Mouse (Mus musculus) megakaryocyte, embryonic 14.5 days (primary cell): Measurements from ENCODE around the gene Fgfr2. TPM values are rescaled to one million over a fixed set of nuclear protein-coding genes. Genes with fewer than 3 reads are reported as not detected.

Source experiments
- H3K27me3 ChIP-seq: replicated peaks from 2 replicates; pipeline ENCODE3; 2012; ENCODE audit warnings: inconsistent platforms
- H3K36me3 ChIP-seq: replicated peaks from 2 replicates; pipeline ENCODE3; 2012; ENCODE audit warnings: low read length, inconsistent platforms, mixed read lengths
- H3K4me1 ChIP-seq: 2 replicates; pipeline ENCODE4 v1.6.1; 2012; ENCODE audit warnings: inconsistent platforms
- H3K4me3 ChIP-seq: replicated peaks from 2 replicates; pipeline ENCODE3; 2012; ENCODE audit warnings: moderate library complexity, mild to moderate bottlenecking, inconsistent platforms
- H3K9me3 ChIP-seq: 2 replicates; pipeline ENCODE4 v1.6.1; 2012; ENCODE audit warnings: inconsistent platforms
- FLI1 ChIP-seq: IDR thresholded peaks from 2 replicates; pipeline ENCODE4 v1.6.1; 2012; ENCODE audit warnings: low read length, inconsistent platforms, mixed read lengths
- GATA1 ChIP-seq: IDR thresholded peaks from 3 replicates; pipeline ENCODE4 v1.6.1; 2012; ENCODE audit warnings: mixed read lengths, low read length, inconsistent platforms, borderline replicate concordance
- polyA plus RNA-seq: library from polyadenylated mRNA; stranded (reverse); fragments of >175 nt; gene quantifications from 2 replicates; pipeline ENCODE4 v1.2.3, GENCODE M21; 2012; ENCODE audit warnings: low replicate concordance; ENCODE audit not compliant: insufficient read depth

Gene Fgfr2
- polyA plus RNA-seq, 1 experiment = 0.45 TPM

GRCm38 (mm10) chr7:133121080-133121607 is 2.0 kb downstream of the Fgfr2 start:
- no peaks in the 10 kb centered on the region for H3K9me3 ChIP-seq
- no peak for TF ChIP-seq FLI1
- peaks cover 62% of the 10 kb centered on the region for H3K4me1 ChIP-seq
- H3K4me3 ChIP-seq = peak overlapping the region; percentile 96
- H3K36me3 ChIP-seq = no peaks in the 10 kb centered on the region
- H3K27me3 ChIP-seq = peaks cover 2% of the 10 kb centered on the region

DNA sequence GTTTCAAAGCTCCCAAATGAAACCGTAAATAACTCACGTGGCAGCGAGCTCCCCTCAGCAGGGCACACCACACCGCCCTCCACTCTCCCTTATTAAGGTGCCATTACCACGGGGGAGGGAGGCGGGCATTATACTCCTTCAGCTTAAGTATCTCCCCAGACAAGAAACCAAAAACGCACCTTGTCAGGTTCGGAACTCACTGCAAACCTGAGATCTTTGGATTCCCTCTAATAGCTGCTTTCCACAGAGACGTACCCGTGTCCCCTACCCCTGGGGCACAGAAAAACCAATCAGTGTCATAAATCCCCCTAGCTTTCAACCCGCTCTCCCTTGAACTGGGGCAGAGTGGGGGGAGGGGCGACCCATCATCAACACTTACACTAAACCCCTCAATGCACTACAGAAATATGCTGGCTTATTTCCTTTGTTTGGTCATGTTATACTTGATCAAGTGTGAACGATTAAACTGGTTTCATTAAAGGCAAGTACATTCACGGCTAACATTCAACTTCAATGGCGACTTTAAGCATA is 2.9 kb downstream of the Fgfr2 start:
- no peak for TF ChIP-seq FLI1
- no peak for TF ChIP-seq GATA1
- H3K9me3 ChIP-seq = no peaks in the 10 kb centered on the region
- peaks cover 2% of the 10 kb centered on the region for H3K27me3 ChIP-seq
- H3K36me3 ChIP-seq = no peaks in the 10 kb centered on the region
- H3K4me3 ChIP-seq = peak overlapping the region; percentile 96
- H3K4me1 ChIP-seq = peaks cover 64% of the 10 kb centered on the region

DNA sequence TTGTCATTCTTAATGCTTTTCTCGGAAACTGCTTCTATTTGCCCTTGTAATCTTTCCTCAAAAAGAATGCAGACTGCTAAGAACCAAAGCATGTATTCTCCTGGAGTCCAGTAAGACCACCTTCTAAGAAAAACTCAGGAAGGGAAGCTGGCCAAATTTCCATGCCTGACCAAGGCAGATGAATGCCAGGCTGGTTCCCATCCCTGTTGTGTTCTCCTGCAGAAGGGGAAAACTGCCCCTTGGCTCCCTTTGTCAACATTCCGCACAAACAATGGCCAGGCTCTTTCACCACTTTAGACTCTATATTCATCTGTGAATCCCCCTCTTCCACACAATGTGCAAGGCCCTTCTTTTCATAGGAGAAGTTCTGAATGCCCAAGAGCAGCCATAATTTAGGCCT is 5.3 kb downstream of the Fgfr2 start:
- TF ChIP-seq FLI1 = no peak
- no peak for TF ChIP-seq GATA1
- Histone ChIP-seq H3K4me3 (peak overlapping the region; percentile 70), H3K4me1 (peaks cover 74% of the 10 kb centered on the region), H3K9me3 (no peaks in the 10 kb centered on the region), H3K27me3 (no peaks in the 10 kb centered on the region), H3K36me3 (no peaks in the 10 kb centered on the region)

- Histone ChIP-seq H3K9me3 (no peaks in the 10 kb centered on the region), H3K36me3 (peaks cover 9% of the 10 kb centered on the region), H3K4me1 (peaks cover 84% of the 10 kb centered on the region), H3K4me3 (peak overlapping the region; percentile 92), H3K27me3 (no peaks in the 10 kb centered on the region)
- TF ChIP-seq GATA1 (no peak), FLI1 (no peak)
These were observed 6.6 kb downstream of the Fgfr2 start for GRCm38 (mm10) chr7:133116542-133116941.

GRCm38 (mm10) chr7:133115886-133116285 is 7.3 kb downstream of the Fgfr2 start:
- Histone ChIP-seq H3K9me3 (no peaks in the 10 kb centered on the region), H3K4me3 (peak overlapping the region; percentile 92), H3K4me1 (peaks cover 84% of the 10 kb centered on the region), H3K27me3 (no peaks in the 10 kb centered on the region), H3K36me3 (peaks cover 9% of the 10 kb centered on the region)
- TF ChIP-seq FLI1 (no peak), GATA1 (no peak)

GRCm38 (mm10) chr7:133114847-133115470 is 8.2 kb downstream of the Fgfr2 start:
- Histone ChIP-seq H3K9me3 (no peaks in the 10 kb centered on the region), H3K36me3 (peaks cover 14% of the 10 kb centered on the region), H3K4me3 (peak overlapping the region; percentile 92), H3K27me3 (no peaks in the 10 kb centered on the region), H3K4me1 (peaks cover 79% of the 10 kb centered on the region)
- TF ChIP-seq GATA1 = no peak
- TF ChIP-seq FLI1 = no peak

DNA sequence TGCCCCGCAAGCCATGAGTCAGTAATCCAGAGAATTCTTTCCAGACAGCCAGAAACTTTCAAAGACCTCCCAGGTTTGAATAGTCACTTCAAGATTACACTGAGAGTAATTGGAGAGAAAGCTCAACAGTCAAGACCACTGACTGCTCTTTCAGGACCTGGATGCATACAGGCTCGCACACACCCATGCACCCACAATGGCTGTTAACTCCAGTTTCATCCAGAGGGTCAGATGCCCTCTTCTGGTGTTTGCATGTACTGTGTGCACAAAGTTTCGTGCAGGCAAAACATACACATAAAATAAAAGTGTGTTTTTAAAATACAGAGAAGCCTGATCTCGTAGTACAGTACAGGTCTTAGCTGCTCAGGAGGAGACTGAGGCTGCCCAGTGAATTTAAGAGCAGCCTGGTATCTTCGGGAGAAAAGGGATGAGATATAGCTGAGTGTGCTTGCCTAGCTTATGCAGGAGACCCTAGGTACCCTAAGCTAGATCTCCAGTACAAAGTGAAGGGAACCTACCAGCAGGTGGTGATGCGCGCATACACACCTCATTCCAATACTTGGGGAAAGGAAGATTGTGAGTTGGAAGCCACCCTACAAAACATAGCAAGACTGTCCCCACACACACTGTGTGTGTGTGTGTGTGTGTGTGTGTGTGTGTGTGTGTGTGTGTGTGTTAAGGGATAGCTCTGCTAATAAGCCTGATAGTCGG is 9.8 kb downstream of the Fgfr2 start:
- Histone ChIP-seq H3K4me1 (peaks cover 75% of the 10 kb centered on the region), H3K36me3 (peaks cover 25% of the 10 kb centered on the region), H3K4me3 (no peak overlapping the region), H3K9me3 (no peaks in the 10 kb centered on the region), H3K27me3 (no peaks in the 10 kb centered on the region)
- no peak for TF ChIP-seq GATA1
- TF ChIP-seq FLI1 = no peak

DNA sequence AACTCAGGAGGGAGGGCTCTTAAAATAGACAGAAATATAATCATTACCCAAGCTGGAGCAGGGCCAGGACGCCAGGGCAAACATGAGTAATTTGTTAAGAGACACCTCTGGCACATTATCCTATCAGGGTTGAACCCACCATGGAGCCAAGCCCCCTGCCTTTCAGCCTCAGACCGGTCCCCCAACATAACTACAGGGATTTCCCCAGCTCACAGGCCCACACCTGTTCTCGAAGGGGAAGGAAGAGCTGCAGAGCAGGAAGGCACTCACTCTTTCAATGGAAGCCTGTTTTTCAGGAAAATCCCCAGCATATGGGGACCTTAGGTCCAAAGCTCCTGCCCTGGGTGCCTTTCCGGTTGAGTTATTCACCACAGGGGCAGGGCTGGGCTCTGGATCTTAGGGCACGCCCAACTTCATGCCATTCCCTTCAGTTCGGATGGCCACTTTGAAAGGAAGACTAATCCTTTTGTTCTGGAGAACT is 10.8 kb downstream of the Fgfr2 start:
- no peaks in the 10 kb centered on the region for H3K27me3 ChIP-seq
- H3K9me3 ChIP-seq = no peaks in the 10 kb centered on the region
- H3K4me1 ChIP-seq = peaks cover 67% of the 10 kb centered on the region
- H3K36me3 ChIP-seq = peaks cover 30% of the 10 kb centered on the region
- TF ChIP-seq FLI1 (no peak), GATA1 (no peak)
- no peak overlapping the region for H3K4me3 ChIP-seq

DNA sequence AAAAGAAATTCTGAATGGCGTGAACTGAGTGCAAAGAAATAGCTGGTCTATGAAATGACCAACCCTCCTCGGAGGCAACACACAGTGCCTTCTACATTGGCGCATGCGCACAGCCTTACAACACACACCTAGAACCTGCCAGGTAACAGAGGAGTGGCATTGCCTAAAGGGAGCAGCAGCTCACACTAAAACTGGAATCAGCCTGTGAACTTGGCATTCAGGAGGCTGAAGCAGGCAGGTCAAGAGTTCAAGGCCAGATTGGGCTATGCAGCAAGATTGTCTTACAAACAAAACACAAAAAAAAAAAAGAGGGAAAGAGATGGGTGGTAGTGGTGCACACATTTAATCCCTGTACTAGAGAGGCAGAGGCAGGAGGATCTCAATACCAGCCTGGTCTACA is 13.7 kb downstream of the Fgfr2 start:
- no peaks in the 10 kb centered on the region for H3K27me3 ChIP-seq
- peaks cover 41% of the 10 kb centered on the region for H3K36me3 ChIP-seq
- TF ChIP-seq FLI1 (no peak), GATA1 (no peak)

GRCm38 (mm10) chr7:133108695-133109094 is 14.5 kb downstream of the Fgfr2 start:
- no peak for TF ChIP-seq GATA1
- no peak for TF ChIP-seq FLI1
- peaks cover 41% of the 10 kb centered on the region for H3K36me3 ChIP-seq
- H3K9me3 ChIP-seq = no peaks in the 10 kb centered on the region
- no peaks in the 10 kb centered on the region for H3K27me3 ChIP-seq
- H3K4me1 ChIP-seq = peaks cover 63% of the 10 kb centered on the region
- H3K4me3 ChIP-seq = no peak overlapping the region

More for the DNA sequence above, 13.7 kb downstream of the Fgfr2 start:
- no peak overlapping the region for H3K4me3 ChIP-seq
- H3K4me1 ChIP-seq = peaks cover 70% of the 10 kb centered on the region
- H3K9me3 ChIP-seq = no peaks in the 10 kb centered on the region
